Mouse (Mus musculus) c-Kit-positive CD71-negative TER-119-negative erythroid progenitor cells, embryonic 14.5 days (primary cell): ENCODE measurements around the gene Pbxip1.

Experiments
- DNase-seq: peaks from one replicate; pipeline ENCODE4 v3.0.0-alpha.2; 2013; ENCODE audit warnings: low read depth

The Pbxip1 gene

DNA sequence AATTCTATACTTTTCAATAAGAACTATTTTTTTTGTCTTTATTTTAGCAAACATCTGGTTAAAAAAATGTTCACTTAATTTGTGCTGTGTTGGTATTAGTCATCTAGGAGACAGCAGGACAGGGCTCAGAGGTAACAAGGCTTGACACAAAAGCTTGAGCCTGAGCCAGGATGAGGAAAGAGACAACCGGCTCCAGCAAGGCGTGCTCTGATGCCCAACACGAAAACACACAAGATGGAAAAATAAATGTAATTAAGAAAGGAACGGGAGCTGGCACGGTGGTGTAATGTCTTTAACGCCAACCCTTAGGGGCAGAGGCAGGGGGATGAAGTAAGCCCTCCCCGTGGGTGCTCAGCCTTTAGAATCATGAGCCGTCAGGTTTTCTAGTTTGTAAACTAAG is 49.6 kb downstream of the Pbxip1 start:
- DNase-seq = no peak

DNA sequence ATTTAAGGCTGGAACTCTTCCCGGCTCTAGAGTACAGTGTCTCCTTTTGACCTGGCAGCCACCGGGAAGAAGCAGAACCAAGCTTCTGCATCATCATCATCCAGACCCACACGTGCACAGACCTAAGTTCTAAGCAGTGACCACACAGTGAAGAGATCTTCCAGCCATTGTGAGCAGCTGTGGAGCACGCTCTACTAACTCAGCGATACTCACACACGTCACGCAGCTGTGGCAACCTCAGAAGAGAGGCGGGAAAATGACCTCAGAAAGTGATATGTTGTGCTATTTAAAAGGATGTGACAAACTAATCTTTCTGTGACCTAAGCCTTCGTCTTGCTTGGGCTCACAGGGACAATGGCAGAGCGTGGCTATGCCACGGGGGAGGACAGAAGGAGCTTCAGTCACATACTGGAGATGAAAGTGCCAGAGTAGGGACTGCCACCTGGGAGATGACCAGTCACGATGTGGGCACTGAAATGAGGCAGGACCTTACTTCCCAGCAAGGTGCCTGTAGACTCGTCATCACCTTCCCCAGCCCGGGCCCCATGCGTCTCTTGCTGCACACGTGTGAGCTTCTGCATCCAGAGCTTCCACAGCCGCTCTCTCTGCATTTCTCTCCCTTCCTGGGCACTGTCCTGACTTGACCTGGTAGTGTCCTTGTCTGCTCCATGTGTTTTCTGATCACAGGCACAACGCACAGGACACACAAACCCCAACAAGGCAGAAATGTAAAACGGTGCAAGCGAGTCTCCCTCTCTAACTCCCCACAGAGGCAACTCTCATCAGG is 50.6 kb downstream of the Pbxip1 start:
- no peak for DNase-seq

DNA sequence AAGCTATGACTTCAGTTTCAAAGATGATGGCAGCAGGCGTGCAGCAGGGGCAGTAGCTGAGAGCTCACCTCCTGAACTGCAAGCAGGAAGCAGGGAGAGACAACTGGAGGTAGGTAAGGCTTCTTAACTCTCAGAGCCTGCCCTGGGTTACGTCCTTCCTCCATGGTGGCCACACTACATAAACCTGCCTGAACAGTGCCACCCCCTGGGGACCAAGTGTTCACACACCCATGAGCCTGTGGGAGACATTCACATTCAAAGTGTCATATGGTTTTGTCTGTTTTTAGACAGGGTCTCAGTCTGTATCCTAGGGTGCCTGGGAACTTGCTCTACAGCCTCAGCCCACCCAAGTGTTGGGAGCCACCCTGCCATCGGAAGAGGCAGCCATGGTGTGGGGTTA is 54.3 kb downstream of the Pbxip1 start:
- no peak for DNase-seq

GRCm38 (mm10) chr3:89491559-89491958 is 55.1 kb downstream of the Pbxip1 start:
- no peak for DNase-seq

DNA sequence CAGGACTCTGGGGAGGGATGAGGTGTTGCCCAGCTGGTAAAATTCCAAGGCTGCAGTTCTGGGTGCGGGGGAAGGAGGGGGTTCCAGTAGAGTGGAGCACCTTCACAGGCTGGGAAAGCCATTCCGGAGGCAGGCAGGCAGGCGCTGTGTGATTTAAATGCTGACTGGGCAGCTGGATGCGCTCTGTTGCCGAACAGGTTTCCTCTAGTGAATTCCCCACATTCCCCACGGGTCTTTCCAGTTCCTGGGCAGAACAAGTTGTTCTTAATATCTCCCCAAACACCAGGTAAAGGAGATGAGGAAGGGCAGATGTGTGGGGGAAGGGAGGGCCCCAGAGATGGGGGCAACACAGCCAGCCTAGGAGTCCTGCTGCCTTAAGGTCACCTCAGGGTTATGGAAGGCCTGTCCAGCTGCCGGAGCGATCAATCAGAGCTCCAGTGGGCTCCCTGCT is 56.2 kb downstream of the Pbxip1 start:
- no peak for DNase-seq

GRCm38 (mm10) chr3:89494630-89495029 is 58.1 kb downstream of the Pbxip1 start:
- DNase-seq = no peak

DNA sequence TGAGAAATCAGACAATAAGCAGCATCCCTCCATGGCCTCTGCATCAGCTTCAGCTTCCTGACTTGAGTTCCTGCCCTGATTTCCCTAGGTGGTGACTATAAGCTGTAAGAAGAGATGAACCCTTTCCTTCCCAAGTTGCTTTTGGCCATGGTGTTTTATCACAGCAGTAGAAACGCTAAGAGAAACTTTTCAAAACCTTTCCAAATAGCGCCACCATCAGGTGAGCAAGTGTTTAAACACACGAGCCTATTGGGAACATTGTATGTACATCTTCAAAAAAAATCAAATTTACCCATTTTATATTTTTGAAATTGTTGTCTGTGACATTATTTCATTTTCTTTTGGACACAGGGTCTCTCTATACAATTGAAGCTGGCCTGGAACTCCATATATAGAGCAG is 59.9 kb downstream of the Pbxip1 start:
- no peak for DNase-seq

DNA sequence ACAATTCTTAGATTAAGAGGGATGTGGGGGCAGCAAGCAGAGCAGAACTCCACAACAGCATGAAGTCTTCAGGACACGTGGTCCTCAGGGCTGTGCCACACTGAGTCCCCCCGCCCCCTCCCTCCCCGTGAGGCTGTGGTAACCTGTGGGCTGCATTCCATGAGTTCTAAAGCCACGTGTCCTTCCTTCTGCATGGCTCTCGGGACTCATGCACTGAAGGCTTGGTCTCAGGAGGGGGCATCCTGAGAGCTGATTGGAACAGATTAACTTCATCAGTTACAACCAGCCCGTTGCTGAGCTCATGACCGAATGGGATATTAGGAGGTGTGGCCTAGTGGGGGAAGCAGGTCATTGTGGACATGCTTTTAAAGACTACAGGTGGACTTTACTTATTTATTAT is 63.2 kb downstream of the Pbxip1 start:
- DNase-seq = no peak
